Mouse (Mus musculus): ENCODE results near the gene Nub1. TPM values are rescaled to one million over a fixed set of nuclear protein-coding genes. Genes with fewer than 3 reads are reported as not detected.

Gene Nub1
- total RNA-seq, 2 experiments from 2014 or later = 76.0 to 78.0 TPM

DNA sequence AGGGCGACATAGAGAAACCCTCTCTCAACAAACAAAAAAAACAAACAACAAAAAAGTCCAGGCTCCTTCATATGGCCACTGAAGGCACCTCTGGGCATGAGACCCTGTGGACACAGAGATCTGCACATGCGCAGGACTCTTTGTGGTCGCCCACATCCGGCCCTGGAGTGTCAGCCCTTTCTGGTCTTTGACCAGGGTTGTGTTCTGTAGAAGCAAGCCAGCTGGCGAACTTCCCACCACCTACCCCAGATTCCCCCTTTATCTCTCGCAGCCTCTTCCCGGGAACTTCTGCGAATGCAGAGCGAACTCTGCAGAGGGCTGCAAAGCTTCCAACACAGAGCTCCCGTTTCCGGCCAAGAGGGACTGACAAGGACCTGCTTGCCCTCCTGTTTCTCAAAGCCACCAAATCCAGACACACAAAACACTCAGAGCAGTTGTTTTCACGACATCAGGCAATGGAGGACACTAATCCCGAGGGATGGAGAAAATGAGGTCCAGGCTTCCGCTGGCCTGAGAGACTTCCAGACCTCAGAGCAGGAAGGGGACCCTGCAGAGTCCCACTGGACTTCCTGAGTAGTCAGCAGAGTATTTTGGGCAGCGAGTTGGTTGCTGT, 53.9 kb downstream of the Nub1 start:
- peak in 1 of 2 experiments; percentile 27 for DNase-seq (ENCODE audit: low spot score in 2 of 2)

DNA sequence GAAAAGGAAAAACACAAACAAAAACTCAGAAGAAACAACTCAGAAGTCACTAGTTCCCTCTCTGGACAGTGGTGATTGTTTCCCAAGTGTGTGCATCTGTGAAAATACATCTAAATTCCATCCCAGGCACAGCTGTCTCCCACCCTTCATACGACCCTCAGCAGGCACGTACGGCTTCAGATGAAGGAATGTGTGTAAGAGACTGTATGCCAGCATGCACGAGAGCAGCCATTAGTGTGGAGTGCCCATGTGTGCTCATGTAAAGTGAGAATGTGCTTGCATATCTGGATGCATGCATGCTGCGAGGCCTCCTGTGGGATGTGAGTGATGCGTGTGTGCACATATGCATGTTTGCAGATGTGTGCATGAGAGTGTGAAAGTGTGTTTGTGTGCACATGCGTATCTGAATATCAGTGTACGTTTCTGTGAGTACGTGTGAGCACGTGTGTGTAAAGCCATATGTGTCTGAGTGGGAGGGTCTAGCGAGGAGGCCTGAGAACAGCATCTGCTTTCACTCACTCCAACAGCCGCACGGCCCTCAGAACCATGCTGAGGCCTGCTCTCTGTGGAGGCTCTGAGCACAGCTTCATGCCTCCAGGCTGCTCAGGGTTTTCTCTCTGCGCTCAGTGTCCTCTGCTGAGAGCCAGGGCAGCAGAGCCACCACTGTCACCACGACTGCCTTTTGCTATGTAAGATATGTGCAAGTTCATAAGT, 56.0 kb downstream of the Nub1 start:
- no peak for DNase-seq (ENCODE audit: low spot score in 2 of 2)

GRCm38 (mm10) chr5:24743956-24744355, 58.6 kb downstream of the Nub1 start:
- DNase-seq (ENCODE audit: low spot score in 2 of 2) = no peak

GRCm38 (mm10) chr5:24747533-24747932, 62.2 kb downstream of the Nub1 start:
- DNase-seq (ENCODE audit: low spot score in 2 of 2) = no peak

DNA sequence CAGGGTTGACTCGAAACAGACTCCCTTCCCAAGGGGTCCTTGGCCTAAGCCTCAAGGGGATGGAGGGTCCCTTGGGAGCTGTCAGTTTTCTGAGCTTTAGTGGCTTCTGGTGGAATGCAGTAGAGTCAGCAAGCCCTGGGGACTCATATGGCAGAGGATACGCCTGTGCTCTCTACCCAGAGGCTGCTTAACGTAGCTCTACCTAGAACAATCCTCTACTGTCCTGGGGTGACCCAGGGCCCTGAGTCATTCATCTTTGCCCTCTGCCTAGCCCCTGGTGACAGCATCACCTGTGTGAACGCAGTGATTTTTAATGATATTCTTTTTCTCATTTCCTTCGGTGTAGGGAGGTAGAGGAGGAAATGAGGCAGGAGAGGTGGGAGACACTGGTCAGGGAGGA, 64.4 kb downstream of the Nub1 start:
- no peak for DNase-seq (ENCODE audit: low spot score in 2 of 2)

- DNase-seq (ENCODE audit: low spot score in 2 of 2) = peak; percentile 77 to 86
Observed at GRCm38 (mm10) chr5:24750321-24751304, 65.3 kb downstream of the Nub1 start.

DNA sequence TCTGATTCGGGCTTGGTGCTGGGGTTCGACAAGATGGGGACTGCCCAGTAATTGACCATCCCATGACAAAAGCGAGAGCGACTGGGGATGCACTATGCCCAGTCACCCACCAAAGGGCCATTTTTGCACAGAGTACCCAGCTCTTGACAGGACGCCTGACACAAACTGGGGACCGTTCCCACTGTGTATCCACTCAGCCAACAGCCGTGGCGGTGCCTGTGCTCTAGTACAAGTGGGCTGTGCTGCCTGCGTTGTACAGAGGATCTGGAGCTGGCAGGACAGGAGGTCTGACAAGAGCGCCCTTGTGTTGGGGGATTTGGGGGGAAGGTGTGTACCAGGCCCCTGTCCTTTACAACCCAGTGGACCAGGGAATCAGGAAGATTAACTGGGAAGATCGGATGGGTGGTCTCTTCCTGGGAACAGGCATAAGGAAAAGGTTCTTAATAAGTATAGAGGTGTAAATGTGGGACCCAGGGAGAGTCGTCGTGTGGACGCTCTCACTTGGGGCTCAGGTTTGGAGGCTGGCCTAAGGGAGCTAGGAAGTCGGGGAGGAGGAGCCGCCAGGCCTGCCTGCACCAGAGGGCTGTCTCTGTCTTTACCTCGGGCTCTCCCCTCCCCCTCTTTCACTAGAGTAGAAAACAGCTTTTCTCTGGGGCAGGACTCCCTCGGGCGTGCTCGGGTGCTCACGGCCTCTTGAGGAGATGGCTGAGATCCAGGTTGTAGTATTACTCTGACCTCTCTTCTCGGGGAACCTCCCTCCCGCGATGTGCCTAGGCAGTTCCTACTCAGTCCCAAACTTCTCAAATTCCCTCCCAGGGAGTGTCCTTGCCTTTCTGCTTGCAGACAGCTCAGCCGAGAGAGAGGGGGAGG, 66.2 kb downstream of the Nub1 start:
- DNase-seq (ENCODE audit: low spot score in 2 of 2) = peak in 1 of 2 experiments; percentile 39

DNA sequence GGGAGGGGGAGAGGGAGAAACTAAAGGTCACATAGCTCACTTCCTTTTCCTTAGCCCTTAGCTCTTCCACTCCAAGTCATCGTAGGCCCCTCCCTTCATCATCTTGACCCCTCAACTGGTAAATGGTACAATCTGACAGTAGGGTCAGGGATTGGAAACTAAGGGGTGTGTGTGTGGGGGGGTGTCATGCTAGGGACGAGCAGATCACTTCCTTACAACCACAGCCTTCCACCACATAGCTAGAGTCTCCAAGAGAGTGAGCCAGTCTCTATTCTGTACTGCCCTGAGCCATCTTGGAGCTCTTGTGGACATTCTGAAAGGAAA, 66.8 kb downstream of the Nub1 start:
- DNase-seq (ENCODE audit: low spot score in 2 of 2) = no peak

- DNase-seq (ENCODE audit: low spot score in 2 of 2) = no peak
Observed at GRCm38 (mm10) chr5:24756931-24757330, 71.6 kb downstream of the Nub1 start.

DNA sequence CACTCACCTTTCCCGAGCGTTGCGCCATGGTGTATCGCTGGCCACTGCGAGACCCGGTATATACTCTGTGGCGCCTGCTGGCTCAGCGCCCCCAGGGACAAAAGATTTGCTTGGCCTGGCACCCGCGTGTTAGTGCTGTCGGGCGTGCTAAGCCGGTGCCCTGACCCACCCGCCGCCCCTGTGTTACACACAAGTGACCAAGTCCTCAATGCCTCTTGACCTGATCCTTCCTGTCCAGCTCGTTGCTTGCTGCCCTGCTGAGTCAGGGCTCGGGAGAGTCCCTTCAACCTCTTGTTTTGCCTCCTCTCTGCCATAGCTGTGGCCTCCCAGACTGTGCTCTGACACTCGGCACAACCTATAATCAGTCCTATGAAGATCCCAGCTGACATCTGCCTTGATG, 72.5 kb downstream of the Nub1 start, which contains the start of gene Crygn:
Gene Crygn (minus strand): TSS at position 193 of the 400 bp plus-strand sequence.
- DNase-seq (ENCODE audit: low spot score in 2 of 2) = no peak

Other genes starting within 250 kb of the Nub1 start
- 100 to 1,000 TPM; 109 to 115 TPM for gene Fastk, start 240.2 kb upstream of the Nub1 start, total RNA-seq (2021)
- gene Tmub1, start 237.7 kb upstream of the Nub1 start, total RNA-seq (2021) = 10 to 100 TPM; 21.8 to 23.7 TPM
- gene Agap3, start 233.4 kb upstream of the Nub1 start, total RNA-seq (2021) = 100 to 1,000 TPM; 673 to 687 TPM
- not detected for gene Gbx1, start 158.3 kb upstream of the Nub1 start, total RNA-seq (2021)
- gene Asb10, start 144.6 kb upstream of the Nub1 start, total RNA-seq (2021) = under 1 TPM in 1 of 2 experiments, not detected in 1; 0.23 TPM
- gene 4931409K22Rik, start 128.7 kb upstream of the Nub1 start, total RNA-seq (2021) = not detected
- 10 to 100 TPM; 82.5 to 83.6 TPM for gene Abcf2, start 108.1 kb upstream of the Nub1 start, total RNA-seq (2021)
- 10 to 100 TPM; 60.8 to 64.9 TPM for gene Chpf2, start 98.8 kb upstream of the Nub1 start, total RNA-seq (2021)
- 10 to 100 TPM; 87.4 to 93.2 TPM for gene Smarcd3, start 61.1 kb upstream of the Nub1 start, total RNA-seq (2021)
- gene Wdr86, start 45.2 kb downstream of the Nub1 start, total RNA-seq (2021) = under 1 TPM; 0.33 to 0.62 TPM
- 1 to 10 TPM; 1.0 to 1.5 TPM for gene Crygn, start 72.5 kb downstream of the Nub1 start, total RNA-seq (2021)
- gene Rheb, start 157.1 kb downstream of the Nub1 start, total RNA-seq (2021) = 100 to 1,000 TPM; 113 to 119 TPM

Measured in layer of hippocampus, adult 18-20 months (tissue).